Mouse (Mus musculus): ENCODE measurements around the gene Snx3. TPM values are rescaled to one million over a fixed set of nuclear protein-coding genes. Genes with fewer than 3 reads are reported as not detected.

Snx3 gene
- total and polyA plus RNA-seq, 3 experiments, result 164 to 258 (median 179) TPM

DNA sequence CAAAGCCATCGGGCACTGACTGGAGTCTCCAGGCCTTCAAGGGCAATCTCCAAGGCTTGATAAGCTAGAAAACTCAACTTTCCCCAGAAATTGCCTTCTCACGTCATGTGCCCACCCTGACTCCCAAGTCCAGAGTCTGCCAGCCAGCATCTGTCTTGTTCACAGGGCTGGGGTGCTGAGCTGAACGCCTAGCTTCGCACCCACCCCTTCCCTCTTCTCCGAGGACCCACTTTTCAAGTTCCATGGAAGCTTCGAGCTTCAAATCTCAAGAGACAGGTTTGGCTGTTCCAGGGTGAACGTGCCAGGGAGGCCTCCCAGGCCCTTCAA, 79.1 kb downstream of the Snx3 start:
- peaks cover 56% of the 10 kb centered on the region for H3K27me3 ChIP-seq (ENCODE audit: control insufficient read depth, insufficient read depth, low read length)
- peaks cover 2% of the 10 kb centered on the region; the same call in 1 of the 2 replicates for H3K4me1 ChIP-seq (ENCODE audit: control insufficient read depth, insufficient read depth, low read length)
- no peaks in the 10 kb centered on the region for H3K79me2 ChIP-seq (replicated peaks; ENCODE audit: control insufficient read depth, insufficient read depth, low read length)
- DNase-seq, result no peak
- H3K27ac ChIP-seq, result no peak overlapping the region
- intact Hi-C loops (cut with DNase I), result loop anchor here (5.0 kb wide), 1 partner anchor 51 kb away; no protein-coding TSS in a partner anchor
- WGBS, result 17% methylated on average over 7 of the region's 7 CpGs
- no peak overlapping the region for H3K9ac ChIP-seq (ENCODE audit: low read depth, low read length)
- H3K36me3 ChIP-seq (ENCODE audit: control insufficient read depth, insufficient read depth, low read length), result no peaks in the 10 kb centered on the region
- TF ChIP-seq CTCF (IDR thresholded peaks at IDR 0.05) (no peak), EP300 (IDR thresholded peaks at IDR 0.05; ENCODE audit: insufficient read depth, low read depth, low read length) (no peak), POLR2A (IDR thresholded peaks at IDR 0.05; ENCODE audit: insufficient read depth, low read depth, low read length) (no peak)
- no peak overlapping the region for H3K4me3 ChIP-seq

- 8% methylated on average over 45 of the region's 45 CpGs for WGBS
- no peak overlapping the region for H3K4me3 ChIP-seq
Observed at GRCm38 (mm10) chr10:42581694-42582565, 80.1 kb downstream of the Snx3 start.

DNA sequence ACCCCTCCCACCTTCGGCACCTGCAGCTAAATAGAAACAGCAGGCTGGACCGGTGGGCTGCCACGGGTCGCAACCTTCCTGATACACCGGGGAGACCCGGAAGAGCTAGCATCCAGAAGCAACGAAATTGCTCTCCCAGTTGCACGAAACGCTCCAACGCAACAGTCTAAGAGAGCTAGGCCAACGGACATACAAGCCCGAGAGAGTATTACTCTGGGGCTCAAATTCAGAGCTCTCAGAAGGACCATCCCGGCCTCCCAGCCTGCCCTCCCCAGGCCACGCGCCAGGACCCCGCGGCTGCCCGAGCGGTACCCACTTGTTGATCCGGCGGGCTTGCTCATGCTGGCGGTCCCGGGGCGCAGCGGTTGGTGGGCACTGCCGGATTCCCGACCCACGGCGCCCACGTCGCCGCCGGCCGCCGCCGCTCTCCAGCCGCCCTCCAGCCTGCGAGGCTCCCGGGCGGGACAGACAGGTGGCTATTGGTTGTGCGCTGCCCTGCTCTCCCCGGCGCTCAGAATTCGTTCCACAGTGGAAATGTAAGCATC, 80.8 kb downstream of the Snx3 start:
- H3K36me3 ChIP-seq (ENCODE audit: control insufficient read depth, insufficient read depth, low read length), result no peaks in the 10 kb centered on the region
- intact Hi-C loops (cut with DNase I), result loop anchor here (5.0 kb wide), 1 partner anchor 50 kb away; no protein-coding TSS in a partner anchor
- 2% methylated on average over 44 of the region's 44 CpGs for WGBS
- peak in 1 of 2 experiments; percentile 28 for DNase-seq
- H3K4me1 ChIP-seq (ENCODE audit: control insufficient read depth, insufficient read depth, low read length), result peaks cover 2% of the 10 kb centered on the region; the same call in 1 of the 2 replicates
- no peak overlapping the region for H3K27ac ChIP-seq
- H3K4me3 ChIP-seq, result no peak overlapping the region
- H3K9ac ChIP-seq (ENCODE audit: low read depth, low read length), result no peak overlapping the region
- H3K79me2 ChIP-seq (replicated peaks; ENCODE audit: control insufficient read depth, insufficient read depth, low read length), result no peaks in the 10 kb centered on the region
- TF ChIP-seq CTCF (IDR thresholded peaks at IDR 0.05), result no peak
- no peak for TF ChIP-seq EP300 (IDR thresholded peaks at IDR 0.05; ENCODE audit: insufficient read depth, low read depth, low read length)
- TF ChIP-seq POLR2A (IDR thresholded peaks at IDR 0.05; ENCODE audit: insufficient read depth, low read depth, low read length), result no peak
- H3K27me3 ChIP-seq (ENCODE audit: control insufficient read depth, insufficient read depth, low read length), result peaks cover 58% of the 10 kb centered on the region

More at GRCm38 (mm10) chr10:42581694-42582565, 80.1 kb downstream of the Snx3 start:
- no peaks in the 10 kb centered on the region for H3K79me2 ChIP-seq (replicated peaks; ENCODE audit: control insufficient read depth, insufficient read depth, low read length)
- H3K27me3 ChIP-seq (ENCODE audit: control insufficient read depth, insufficient read depth, low read length), result peaks cover 58% of the 10 kb centered on the region
- peaks cover 2% of the 10 kb centered on the region; the same call in 1 of the 2 replicates for H3K4me1 ChIP-seq (ENCODE audit: control insufficient read depth, insufficient read depth, low read length)
- H3K36me3 ChIP-seq (ENCODE audit: control insufficient read depth, insufficient read depth, low read length), result no peaks in the 10 kb centered on the region
- no peak overlapping the region for H3K9ac ChIP-seq (ENCODE audit: low read depth, low read length)
- H3K27ac ChIP-seq, result no peak overlapping the region
- TF ChIP-seq EP300 (IDR thresholded peaks at IDR 0.05; ENCODE audit: insufficient read depth, low read depth, low read length) (no peak), POLR2A (IDR thresholded peaks at IDR 0.05; ENCODE audit: insufficient read depth, low read depth, low read length) (no peak), CTCF (IDR thresholded peaks at IDR 0.05) (no peak)
- intact Hi-C loops (cut with DNase I), result loop anchor here (5.0 kb wide), 1 partner anchor 50 kb away; no protein-coding TSS in a partner anchor
- peak in 1 of 2 experiments; percentile 39 for DNase-seq

DNA sequence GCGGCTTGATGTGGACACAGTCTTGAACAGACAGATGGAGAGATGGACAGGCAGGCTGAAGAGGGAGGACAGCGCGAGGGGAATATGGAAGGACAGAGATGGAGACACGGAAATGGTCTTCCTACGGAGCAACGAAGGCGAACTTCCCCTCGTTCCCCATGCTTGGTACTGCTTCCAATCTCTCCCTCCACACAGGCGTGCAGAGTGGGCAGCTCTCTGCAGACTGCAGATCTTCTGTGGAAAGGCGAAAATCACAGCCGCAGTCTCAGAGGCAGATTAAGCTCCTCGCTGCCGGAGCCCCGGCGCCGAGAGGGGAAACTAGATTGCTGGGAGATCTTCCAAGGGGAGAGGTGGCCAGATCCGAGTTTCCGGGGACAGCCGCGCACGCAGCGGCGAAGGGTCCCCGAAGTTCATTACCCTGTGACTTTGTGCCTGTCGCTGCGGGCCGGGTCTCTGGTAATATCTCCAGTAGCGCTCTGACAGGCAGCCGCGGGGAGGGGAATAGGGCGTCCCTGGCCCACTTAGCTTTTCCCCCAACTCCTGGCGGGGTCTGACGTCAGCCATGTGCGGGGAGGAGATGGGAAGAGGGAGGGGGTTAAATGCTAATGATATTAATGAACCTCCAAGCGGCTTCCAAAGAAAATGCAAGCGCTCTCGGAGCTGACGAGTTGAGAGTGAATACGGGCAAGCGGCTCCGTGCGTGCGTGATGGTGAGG, 81.5 kb downstream of the Snx3 start, which contains the start of the genes Nr2e1 and Ostm1:
TSS of gene Nr2e1 (minus strand) at position 476 of the 716 bp plus-strand sequence.
TSS of gene Ostm1 (plus strand) at position 666 of the 716 bp plus-strand sequence.
- DNase-seq, result peak; percentile 27 to 50
- intact Hi-C loops (cut with DNase I), result loop anchor here (5.0 kb wide), 1 partner anchor 49 kb away; no protein-coding TSS in a partner anchor
- H3K27me3 ChIP-seq (ENCODE audit: control insufficient read depth, insufficient read depth, low read length), result peaks cover 58% of the 10 kb centered on the region

GRCm38 (mm10) chr10:42583902-42584435, 82.1 kb downstream of the Snx3 start:
- Histone ChIP-seq H3K4me1 (ENCODE audit: control insufficient read depth, insufficient read depth, low read length) (peaks cover 2% of the 10 kb centered on the region; the same call in 1 of the 2 replicates), H3K36me3 (ENCODE audit: control insufficient read depth, insufficient read depth, low read length) (no peaks in the 10 kb centered on the region), H3K27me3 (ENCODE audit: control insufficient read depth, insufficient read depth, low read length) (peaks cover 58% of the 10 kb centered on the region), H3K4me3 (no peak overlapping the region), H3K9ac (ENCODE audit: low read depth, low read length) (no peak overlapping the region), H3K79me2 (replicated peaks; ENCODE audit: control insufficient read depth, insufficient read depth, low read length) (no peaks in the 10 kb centered on the region), H3K27ac (no peak overlapping the region)
- TF ChIP-seq POLR2A (IDR thresholded peaks at IDR 0.05; ENCODE audit: insufficient read depth, low read depth, low read length) (no peak), CTCF (IDR thresholded peaks at IDR 0.05) (no peak)
- intact Hi-C loops (cut with DNase I), result loop anchor here (5.0 kb wide), 1 partner anchor 48 kb away; no protein-coding TSS in a partner anchor
- WGBS, result 3% methylated on average over 32 of the region's 32 CpGs
- peak in 1 of 2 experiments; percentile 26 for DNase-seq

More for the DNA sequence above, 81.5 kb downstream of the Snx3 start, which contains the start of the genes Nr2e1 and Ostm1:
- Histone ChIP-seq H3K4me3 (peak within 1 kb of the TSS; percentile 22), H3K79me2 (replicated peaks; ENCODE audit: control insufficient read depth, insufficient read depth, low read length) (no peaks in the 10 kb centered on the region), H3K36me3 (ENCODE audit: control insufficient read depth, insufficient read depth, low read length) (no peaks in the 10 kb centered on the region), H3K9ac (ENCODE audit: low read depth, low read length) (no peak within 1 kb of the TSS), H3K27ac (no peak within 1 kb of the TSS), H3K4me1 (ENCODE audit: control insufficient read depth, insufficient read depth, low read length) (peaks cover 2% of the 10 kb centered on the region; the same call in 1 of the 2 replicates)
- TF ChIP-seq EP300 (IDR thresholded peaks at IDR 0.05; ENCODE audit: insufficient read depth, low read depth, low read length), result no peak
- no peak for TF ChIP-seq POLR2A (IDR thresholded peaks at IDR 0.05; ENCODE audit: insufficient read depth, low read depth, low read length)
- TF ChIP-seq CTCF (IDR thresholded peaks at IDR 0.05), result no peak
- WGBS, result 2% methylated on average over 43 of the region's 43 CpGs

Data from heart, adult 2 months (tissue).